Mouse (Mus musculus): ENCODE measurements around the gene Sphk2. TPM values are rescaled to one million over a fixed set of nuclear protein-coding genes. Genes with fewer than 3 reads are reported as not detected.
A peak's percentile ranks its signal among the peaks of the same experiment; 100 is the strongest.

Gene Sphk2
- total RNA-seq, 2 experiments from 2014 or later, result 29.9 to 30.0 TPM

DNA sequence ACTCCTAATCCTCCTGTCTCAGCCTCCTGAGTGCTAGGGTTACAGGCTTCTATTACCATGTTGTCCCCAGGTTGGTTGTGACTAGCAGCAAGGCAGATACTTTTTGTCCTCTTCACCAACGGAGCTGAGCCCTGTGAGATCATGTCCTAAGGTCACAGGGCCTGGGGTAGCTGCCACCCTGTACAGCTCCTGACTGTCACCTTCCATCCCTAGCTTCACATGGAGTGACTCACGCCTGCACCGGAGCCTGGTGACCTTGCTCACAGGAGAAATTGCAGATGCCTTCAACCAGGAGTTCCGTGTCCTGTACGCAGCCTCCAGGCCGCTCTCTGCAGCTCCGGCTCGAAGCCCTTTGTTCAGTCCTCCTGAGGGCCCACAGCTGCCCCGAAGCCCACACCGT is 8.6 kb upstream of the Sphk2 start:
- intact Hi-C loops (cut with DNase I), result no loop called here
- DNase-seq (ENCODE audit: low spot score in 2 of 2), result no peak

DNA sequence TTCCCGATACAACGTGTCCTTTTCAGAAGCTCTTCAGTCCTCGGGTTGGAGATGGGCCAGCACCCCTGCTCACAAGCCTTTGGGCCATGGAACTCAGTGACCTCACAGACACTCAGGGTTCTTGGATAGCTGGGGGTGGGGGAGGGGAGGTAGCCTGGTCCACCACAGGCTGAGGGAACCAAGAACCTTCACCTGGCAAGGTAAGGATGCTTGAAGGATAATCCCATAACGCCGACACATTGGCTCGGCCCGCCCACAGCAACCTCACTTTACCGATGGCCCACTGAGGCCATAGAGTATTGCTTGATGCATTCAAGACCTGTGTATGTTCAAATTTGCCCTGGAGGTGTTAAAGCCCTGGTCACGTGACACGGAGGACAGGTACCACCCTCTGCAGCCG is 7.9 kb upstream of the Sphk2 start, which contains the start of gene Spaca4:
Gene Spaca4 (minus strand): TSS at position 101 of the 400 bp plus-strand sequence.
- intact Hi-C loops (cut with DNase I), result no loop called here
- no peak for DNase-seq (ENCODE audit: low spot score in 2 of 2)

DNA sequence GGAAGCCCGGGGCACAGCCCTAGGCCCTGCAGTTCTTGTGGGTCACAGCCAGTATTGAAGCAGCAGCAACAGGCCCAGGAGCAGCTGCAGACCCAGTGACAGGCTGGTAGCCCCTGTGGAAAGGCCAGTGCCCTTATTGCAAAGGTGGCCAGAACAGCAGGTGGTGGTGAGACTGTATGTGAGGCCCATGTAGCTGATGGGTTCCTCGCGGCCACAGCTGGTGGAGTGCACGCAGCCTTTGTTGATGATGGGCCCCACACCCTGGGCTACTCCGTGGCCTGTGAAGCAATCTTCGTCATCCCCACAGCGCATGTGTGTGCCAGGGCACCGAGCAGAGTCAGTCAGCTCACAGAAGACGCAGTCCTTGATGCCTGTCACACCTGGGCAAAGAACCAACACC is 7.3 kb upstream of the Sphk2 start:
- DNase-seq (ENCODE audit: low spot score in 2 of 2), result no peak
- intact Hi-C loops (cut with DNase I), result no loop called here

DNA sequence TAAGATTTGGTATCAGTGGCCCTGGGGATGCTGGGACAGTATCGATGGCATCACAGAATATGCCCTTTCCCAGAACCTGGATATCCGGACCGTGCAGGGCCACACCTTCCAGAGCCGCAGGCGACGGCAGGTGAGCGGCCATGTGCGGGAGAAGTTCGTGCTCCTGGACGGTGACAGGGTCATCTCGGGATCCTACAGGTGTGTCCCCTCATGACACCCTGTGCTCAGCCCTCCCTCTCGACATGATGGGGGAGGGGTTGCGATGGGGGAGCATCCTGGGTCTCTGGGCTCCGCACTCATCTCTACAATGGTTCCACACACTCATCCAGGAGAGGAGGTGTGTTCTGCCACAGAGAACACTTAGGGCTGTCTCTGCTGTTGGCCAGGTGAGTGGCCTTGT is 6.0 kb upstream of the Sphk2 start:
- DNase-seq (ENCODE audit: low spot score in 2 of 2), result no peak
- intact Hi-C loops (cut with DNase I), result no loop called here

DNA sequence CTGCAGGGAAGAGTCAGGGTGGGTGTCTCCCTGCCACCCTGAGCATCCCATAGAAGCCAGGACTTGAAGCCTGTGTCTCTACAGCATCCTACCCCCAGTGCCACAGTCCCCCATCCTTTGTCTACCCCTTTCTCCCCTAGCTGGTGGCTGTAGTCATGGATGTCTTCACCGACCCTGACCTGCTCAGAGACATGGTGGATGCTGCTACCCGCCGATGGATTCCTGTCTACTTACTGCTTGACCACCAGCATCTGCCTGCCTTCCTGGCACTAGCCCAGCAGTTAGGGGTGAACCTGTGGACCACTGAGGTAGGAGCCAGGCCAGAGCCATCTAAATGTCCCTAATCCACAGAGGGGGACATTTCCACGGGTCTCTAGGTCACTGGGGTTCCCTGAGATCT is 5.5 kb upstream of the Sphk2 start:
- DNase-seq (ENCODE audit: low spot score in 2 of 2), result no peak
- intact Hi-C loops (cut with DNase I), result no loop called here

DNA sequence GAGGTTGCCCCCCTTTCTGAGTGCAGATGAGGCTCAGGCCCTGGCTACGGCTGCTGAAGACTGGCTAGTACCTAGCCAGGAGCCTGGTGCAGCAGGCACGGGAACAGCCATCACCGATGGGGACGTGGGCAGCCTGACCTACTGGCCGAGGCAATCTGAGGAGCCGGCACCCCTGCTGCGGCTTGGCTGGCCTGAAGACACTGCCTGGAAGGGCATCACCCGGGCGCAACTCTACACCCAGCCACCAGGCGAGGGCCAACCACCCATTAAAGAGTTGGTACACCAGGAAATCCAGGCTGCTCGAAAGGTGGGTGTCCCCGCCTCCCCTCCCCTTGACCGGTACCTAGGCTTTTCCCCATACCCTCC is 4.5 kb upstream of the Sphk2 start:
- intact Hi-C loops (cut with DNase I), result no loop called here

DNA sequence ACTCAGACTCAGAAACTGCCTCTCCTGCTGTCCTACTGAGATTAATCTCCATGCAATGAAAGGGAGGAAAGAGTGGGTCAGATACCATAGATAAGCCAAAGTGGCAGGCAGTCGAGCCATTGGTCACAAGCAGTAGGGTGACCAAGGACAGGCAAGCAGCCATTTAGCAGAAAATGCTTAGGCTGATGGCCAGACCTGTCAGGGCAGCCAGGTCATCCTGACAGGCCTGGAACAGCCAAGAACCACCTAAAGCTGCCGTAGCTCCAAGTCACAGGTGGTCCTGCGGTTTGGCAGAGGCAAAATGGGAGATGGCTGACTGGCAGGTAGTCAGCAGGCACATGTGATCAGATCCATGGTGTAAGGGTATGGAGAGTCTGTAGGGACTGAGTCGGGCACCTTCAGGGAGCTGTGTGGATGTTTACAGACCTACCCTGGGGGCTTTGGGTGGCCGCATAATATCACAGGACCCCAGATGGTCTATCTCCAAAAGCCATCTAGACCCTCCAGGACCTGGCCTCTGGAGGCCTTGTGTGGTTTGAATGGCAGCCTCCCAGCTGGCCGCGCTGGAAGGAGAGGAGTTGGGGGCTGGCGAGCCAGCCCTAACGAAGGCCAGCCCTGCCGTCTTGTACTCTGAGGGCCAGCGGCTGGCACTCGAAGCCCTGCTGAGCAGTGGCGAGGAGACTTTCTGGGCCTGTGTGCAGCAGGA is 4.0 kb upstream of the Sphk2 start:
- intact Hi-C loops (cut with DNase I), result no loop called here
- DNase-seq (ENCODE audit: low spot score in 2 of 2), result no peak

More for the DNA sequence above, 4.5 kb upstream of the Sphk2 start:
- no peak for DNase-seq (ENCODE audit: low spot score in 2 of 2)

DNA sequence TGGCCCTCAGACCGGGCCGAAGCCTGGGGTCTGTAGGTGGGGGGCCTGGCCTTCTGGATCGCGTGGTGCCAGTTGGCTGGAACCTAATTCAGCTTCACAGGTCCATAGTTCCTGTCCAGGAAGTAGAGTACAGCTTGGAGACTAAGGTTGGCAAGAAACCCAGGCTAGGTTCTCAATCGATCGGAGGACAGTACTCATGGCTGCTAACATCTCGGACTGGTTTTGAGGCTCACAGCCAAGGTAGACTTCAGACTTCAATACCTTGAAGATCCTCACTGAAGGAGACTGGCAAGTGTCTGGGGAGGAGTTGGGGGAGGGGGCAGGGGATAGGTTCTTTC is 3.4 kb upstream of the Sphk2 start:
- intact Hi-C loops (cut with DNase I), result no loop called here
- no peak for DNase-seq (ENCODE audit: low spot score in 2 of 2)

DNA sequence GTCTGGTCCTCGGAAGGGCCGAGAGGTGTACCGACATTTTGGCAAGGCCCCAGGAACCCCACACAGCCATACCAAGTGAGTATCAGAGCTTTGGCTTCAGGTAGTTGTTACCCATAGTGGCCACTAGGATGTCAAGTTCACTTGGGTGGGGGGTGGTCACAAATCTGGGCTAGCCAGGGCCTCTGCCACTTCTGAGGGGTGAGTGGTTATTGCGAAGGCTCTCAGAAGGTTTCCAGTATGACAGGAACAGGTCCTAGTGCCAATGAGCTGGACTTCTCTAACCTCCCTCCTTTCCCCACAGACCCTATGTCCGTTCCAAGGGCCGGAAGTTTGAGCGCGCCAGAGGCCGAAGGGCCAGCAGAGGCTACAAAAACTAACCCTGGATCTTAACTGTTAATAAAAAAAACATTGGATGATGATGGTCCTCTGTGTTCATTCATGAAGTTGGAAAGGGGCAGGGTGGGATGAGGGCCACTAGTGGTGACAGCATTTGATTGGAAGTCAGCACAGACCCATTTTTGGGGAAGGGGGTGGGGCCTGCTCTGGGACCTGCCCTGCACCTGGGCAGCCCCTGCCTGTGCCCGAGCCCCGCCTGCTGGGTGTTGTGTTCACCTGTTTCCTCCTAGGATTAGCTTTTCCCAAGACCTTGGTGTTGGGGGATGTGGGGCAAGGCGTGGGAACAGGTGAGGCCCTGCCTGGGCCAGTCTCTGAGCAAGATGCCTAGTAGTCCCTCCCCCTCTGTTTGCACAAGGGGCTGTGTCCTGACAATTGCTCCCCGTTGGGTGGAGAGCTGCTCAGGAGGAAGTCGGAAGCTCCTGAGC is 2.8 kb upstream of the Sphk2 start, which contains the start of gene Fam83e:
Gene Fam83e (plus strand): TSS at position 800 of the 821 bp plus-strand sequence.
- intact Hi-C loops (cut with DNase I), result no loop called here

DNA sequence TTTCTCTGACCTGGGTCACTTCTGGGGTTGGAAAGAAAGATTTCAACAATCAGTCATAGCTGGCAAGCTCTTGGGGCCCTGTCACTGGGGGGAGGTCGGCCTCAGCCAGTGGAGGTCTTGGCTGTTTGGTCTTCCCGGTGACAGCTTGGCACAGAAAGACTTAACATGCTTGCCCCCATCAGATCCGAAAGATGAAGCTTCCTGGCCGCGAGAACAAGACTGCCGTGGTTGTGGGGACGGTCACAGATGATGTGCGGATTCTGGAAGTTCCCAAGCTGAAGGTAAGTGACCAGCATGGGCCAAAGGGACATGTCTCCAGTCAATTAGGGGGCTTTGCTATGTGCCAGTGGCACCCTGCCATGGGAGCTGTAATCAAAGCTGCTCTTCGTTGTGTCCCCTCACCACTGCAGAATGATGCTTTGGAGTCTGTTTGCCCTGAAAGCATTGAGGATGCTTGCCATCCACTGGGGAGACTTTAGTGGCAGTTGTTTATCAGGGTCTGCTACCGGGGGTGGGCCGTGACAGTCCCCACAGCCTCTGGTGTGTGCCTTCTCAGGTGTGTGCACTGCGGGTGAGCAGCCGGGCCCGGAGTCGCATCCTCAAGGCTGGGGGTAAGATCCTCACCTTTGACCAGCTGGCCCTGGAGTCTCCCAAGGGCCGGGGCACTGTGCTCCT is 2.1 kb upstream of the Sphk2 start:
- no peak for DNase-seq (ENCODE audit: low spot score in 2 of 2)
- intact Hi-C loops (cut with DNase I), result no loop called here

More for the DNA sequence above, 2.8 kb upstream of the Sphk2 start, which contains the start of gene Fam83e:
- DNase-seq (ENCODE audit: low spot score in 2 of 2), result no peak

DNA sequence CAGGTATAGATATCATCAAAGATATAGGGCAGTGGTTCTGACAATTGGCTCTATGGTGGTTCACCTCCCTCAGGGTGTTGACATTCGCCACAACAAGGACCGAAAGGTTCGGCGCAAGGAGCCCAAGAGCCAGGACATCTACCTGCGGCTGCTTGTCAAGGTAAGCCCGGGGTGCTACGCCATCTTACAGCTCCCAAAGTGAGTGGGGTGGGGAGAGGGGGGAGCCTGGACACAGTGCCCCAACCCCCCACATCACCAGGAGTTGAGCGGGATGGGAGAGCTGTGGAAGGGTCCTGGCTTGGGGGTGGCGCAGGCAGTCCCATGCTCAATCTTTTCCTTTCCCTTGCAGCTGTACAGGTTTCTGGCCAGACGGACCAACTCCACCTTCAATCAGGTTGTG is 1.4 kb upstream of the Sphk2 start:
- no peak for DNase-seq (ENCODE audit: low spot score in 2 of 2)
- intact Hi-C loops (cut with DNase I), result no loop called here

DNA sequence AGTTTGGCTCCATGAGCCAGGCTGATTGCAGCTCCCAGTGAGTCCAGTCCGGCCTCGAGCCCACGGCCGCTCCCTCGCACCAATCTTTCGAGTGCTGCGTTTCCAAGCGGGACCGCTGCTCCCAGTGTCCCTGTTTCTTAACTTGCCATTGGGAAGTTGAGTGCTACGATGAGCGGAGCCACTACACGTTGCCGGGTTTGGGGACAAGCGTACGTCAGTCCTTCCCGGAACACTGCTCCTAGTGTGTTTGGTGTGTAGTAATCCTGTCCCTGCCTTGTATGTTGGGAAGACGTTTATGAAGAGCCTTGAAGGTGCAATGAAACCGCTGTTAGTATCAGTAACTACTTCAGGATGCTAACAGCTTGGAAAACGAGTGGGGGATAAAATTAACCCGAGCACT is 529 bp upstream of the Sphk2 start:
- DNase-seq (ENCODE audit: low spot score in 2 of 2), result no peak
- intact Hi-C loops (cut with DNase I), result no loop called here

DNA sequence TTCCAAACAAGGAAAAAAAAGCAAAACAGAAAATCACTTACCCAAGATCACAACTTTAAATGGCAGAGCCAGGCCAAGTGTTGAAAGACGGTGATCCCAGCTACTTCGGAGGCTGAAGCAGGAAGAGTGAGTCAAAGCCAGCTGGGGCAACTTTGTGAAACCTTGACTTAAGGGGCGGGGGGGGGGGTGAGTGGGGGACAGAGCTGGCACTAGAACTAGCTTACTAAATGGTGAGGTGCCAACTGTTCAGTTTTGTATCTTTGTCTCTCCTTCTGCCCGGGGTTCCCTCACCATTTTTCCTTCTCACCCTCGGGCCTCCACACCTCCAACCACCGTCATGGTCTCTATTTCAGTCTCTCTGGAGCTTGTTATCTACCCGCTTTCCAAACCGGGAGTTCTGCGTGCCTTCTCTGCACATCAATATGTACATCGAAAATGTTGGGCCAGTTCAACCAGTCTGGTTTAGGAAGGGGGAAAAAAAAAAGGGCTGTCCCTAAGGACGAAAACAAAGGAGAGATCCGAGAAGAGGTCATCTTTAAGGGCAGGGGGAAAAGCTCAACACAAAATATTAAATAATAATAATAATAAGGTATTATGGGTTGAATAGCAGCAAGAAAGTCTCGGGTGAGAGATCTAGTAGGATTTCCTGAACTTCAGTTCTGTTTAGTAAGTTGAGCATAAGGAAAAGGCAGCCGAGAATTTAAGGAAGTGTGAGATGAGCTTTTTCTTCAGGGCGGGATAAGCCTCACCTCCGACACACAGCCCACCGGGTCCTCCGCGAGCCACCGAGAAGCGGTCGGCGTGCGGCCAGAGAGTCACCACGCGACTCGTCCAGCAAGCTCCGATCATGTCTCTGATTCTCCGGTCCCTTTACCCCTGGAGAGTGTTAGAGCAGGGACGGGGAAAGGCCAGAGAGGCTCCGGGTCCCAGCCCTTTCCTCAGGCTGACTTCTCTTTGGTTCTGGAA is 567 bp downstream of the Sphk2 start:
- intact Hi-C loops (cut with DNase I), result no loop called here
- DNase-seq (ENCODE audit: low spot score in 2 of 2), result no peak

DNA sequence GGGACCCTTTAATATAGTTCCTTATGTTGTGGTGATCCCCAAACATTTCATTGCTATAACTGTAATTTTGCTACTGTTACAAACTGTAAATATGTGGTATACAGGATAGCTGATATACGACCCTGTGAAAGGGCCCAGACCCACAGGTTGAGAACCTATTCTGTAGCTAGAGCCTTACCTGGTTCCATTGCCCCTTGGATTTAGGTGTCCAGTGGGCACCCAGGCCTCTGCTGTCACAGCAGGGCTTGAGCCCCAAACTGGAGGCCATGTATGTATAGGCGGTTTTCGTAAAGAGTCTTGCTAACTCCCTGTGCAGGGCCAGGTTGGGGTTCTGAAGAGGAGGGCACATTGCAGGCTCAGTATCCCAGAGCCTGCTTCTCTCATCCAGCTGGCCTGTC is 1.3 kb downstream of the Sphk2 start:
- no peak for DNase-seq (ENCODE audit: low spot score in 2 of 2)
- intact Hi-C loops (cut with DNase I), result no loop called here

DNA sequence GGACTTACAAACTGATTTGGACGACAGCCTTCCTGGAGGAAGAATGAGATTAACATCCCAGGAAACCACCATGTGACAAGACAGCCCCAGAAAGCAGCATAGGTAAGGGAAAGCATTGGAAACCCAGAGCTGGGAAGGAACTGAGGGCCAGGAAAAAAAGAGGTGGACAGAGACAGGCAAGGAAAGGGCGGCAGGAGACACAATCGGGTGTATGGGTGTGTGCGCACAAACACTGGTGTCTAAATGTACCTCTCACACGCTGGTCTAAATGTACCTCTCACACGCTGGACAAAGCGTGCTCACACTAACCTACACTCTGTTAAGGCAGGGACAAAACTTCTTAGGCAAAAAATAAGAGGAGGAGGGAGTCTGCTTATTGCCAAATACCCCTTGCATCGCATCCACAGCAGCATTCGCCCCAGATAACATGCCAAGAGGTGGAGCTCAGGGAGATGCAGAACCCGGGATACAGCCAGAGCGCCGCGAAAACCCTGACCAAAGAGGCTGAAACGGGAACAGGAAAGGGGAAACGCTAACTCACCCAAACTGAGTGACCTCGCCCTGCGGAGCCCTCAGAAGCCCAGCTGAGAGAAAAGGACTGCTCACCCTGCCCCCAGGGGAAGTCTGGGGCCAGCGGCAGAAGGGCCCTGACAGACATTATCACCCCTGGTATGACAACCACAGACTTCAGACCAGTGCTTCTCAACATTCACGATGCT is 1.9 kb downstream of the Sphk2 start:
- DNase-seq (ENCODE audit: low spot score in 2 of 2), result no peak
- intact Hi-C loops (cut with DNase I), result no loop called here

DNA sequence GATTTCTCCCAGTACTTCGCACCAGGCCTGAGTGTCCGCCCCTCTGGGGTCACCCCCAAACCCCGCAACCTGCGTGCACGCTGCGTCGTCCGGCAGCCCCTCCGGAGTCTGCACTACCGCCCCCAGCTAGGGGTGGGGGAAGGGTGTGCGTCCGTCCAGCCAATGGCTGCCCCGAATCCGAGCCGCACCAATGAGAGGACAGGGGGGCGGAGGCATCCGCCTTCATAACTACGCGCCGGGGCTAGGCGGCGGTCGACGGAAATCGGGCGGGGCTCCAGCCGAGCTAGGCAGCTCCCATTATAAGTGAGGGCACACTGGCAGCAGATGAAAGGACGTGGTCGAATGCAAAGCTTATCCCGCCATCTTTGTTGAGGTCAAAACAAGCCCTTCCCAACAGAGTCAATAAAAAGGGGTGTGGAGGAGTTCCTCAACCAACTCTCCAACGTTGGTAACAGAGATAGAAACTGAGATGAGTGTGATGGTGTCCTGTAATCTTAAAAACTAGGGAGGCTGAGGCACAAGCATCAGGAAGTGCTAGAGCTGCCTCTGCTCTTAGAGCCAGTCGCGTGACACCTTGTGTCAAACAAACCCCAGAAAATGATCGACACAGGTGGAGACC is 2.6 kb downstream of the Sphk2 start, which contains the start of gene Rpl18:
Gene Rpl18 (plus strand): TSS at position 368 of the 619 bp plus-strand sequence.
- intact Hi-C loops (cut with DNase I), result no loop called here
- DNase-seq (ENCODE audit: low spot score in 2 of 2), result peak; percentile 98

DNA sequence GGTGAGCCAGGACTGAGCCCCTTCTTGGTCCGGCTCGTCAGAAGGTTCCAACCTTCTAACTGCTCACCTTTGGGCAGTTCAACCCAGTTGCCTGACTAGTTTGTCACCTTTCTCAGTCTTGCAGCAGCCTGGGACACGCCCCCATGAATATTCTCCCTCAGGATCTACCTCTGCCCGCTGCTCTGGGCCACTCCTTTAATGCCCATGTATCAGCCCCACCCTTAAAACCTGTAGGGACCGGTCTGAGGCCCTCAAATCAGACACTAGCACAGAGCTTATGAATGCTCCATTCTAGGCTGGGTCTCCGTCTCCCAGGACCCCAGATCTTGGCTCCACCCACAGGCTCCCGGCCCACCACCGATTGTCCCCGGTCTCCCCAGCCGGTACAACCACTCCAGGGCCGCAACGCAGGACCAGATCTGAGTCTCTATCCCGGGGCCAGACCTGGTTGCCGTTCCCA is 3.1 kb downstream of the Sphk2 start:
- no peak for DNase-seq (ENCODE audit: low spot score in 2 of 2)
- intact Hi-C loops (cut with DNase I), result no loop called here

DNA sequence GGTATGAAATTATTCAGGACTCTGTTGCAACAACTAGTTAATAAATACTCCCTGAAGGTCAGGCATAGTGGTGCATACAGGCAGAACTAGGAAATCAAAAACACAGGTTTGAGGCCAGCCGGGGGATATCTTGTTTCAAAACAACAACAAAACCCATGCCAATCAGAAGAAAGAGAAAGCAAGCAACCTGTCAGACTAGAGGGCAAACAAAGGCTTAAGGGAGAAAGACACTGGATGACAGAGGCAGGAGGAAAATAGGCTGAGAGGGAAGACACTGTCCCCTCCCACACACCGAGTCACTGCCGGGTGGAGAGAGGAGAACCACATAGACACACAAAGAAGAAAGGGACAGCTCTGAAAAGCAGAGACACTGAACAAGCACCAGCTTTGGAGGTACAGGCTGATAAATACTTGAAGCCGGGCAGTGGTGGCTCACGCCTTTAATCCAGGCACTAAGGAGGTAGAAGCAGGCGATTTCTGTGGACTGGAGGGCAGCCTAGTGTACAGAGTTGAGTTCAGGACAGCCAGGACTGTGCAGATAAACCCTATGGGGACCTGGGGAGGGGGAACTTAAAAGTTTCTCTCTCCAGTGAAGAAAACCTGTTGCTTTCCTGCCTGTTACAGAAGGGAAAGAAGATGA is 3.8 kb downstream of the Sphk2 start:
- no peak for DNase-seq (ENCODE audit: low spot score in 2 of 2)
- intact Hi-C loops (cut with DNase I), result no loop called here

Measured in left cerebral cortex, postnatal 36 days (tissue).